Mouse (Mus musculus) lung, adult 2 months (tissue): ENCODE results near the gene Notch3.

Experiments used
- CTCF ChIP-seq: fragments of 200-500 bp; IDR thresholded peaks from 2 replicates; pipeline ENCODE4 v1.5.1; 2011; ENCODE audit warnings: mild to moderate bottlenecking, low read length, control low read depth; ENCODE audit not compliant: insufficient read depth
- POLR2A ChIP-seq: fragments of 200-500 bp; IDR thresholded peaks from 2 replicates; pipeline ENCODE4 v1.6.1; 2011; ENCODE audit warnings: low read depth, mild to moderate bottlenecking, control low read depth, low read length, borderline replicate concordance; ENCODE audit errors: extremely low read depth

GRCm38 (mm10) chr17:32209144-32209543 is 42.5 kb upstream of the Notch3 start:
- no peak for TF ChIP-seq CTCF
- no peak for TF ChIP-seq POLR2A
